Mouse (Mus musculus) intestine, postnatal 0 days (tissue): ENCODE measurements around the gene Zfp84. TPM values are rescaled to one million over a fixed set of nuclear protein-coding genes. Genes with fewer than 3 reads are reported as not detected.
"Not testable (repeated sequence)": the region's sequence is repeated elsewhere in the genome, so short reads cannot be mapped to it uniquely, and the experiment has no call there.

Experiments
- ATAC-seq: fragments of 200-750 bp; cut with Nextera tagmentation; 2 replicates; pipeline ENCODE4 v1.8.0; 2017; ENCODE audit warnings: mild to moderate bottlenecking, moderate TSS enrichment, moderate library complexity
- H3K27ac ChIP-seq: fragments of 300-500 bp; sonication (generic); 2 replicates; pipeline ENCODE4 v1.5.1; 2014; ENCODE audit warnings: mild to moderate bottlenecking, low read depth, low read length, moderate library complexity
- H3K27me3 ChIP-seq: fragments of 300-500 bp; sonication (generic); replicated peaks from 2 replicates; pipeline ENCODE4 v1.6.1; 2014; ENCODE audit warnings: low read length, mixed read lengths; ENCODE audit not compliant: control insufficient read depth, insufficient read depth
- H3K36me3 ChIP-seq: fragments of 300-500 bp; sonication (generic); 2 replicates; pipeline ENCODE4 v1.6.1; 2014; ENCODE audit warnings: mild to moderate bottlenecking, moderate library complexity; ENCODE audit not compliant: control insufficient read depth, insufficient read depth
- H3K4me1 ChIP-seq: fragments of 300-500 bp; sonication (generic); replicated peaks from 2 replicates; pipeline ENCODE4 v1.6.1; 2014; ENCODE audit warnings: antibody characterized with exemption, low read length, mixed read lengths; ENCODE audit not compliant: control insufficient read depth, insufficient read depth
- H3K4me2 ChIP-seq: fragments of 300-500 bp; sonication (generic); replicated peaks from 2 replicates; pipeline ENCODE4 v1.6.1; 2014; ENCODE audit warnings: low read depth, mild to moderate bottlenecking, moderate library complexity
- H3K4me3 ChIP-seq: fragments of 300-500 bp; sonication (generic); 2 replicates; pipeline ENCODE4 v1.5.1; 2014; ENCODE audit warnings: low read depth, low read length
- H3K9ac ChIP-seq: fragments of 300-500 bp; sonication (generic); 2 replicates; pipeline ENCODE4 v1.6.1; 2014; ENCODE audit warnings: mild to moderate bottlenecking, low read depth, low read length
- H3K9me3 ChIP-seq: fragments of 300-500 bp; sonication (generic); 2 replicates; pipeline ENCODE4 v1.6.1; 2016; ENCODE audit warnings: mixed run types; ENCODE audit not compliant: control insufficient read depth
- CTCF ChIP-seq: sonication (generic); IDR thresholded peaks from 2 replicates; pipeline ENCODE4 v1.5.1; 2016; ENCODE audit warnings: low read depth, mild to moderate bottlenecking, control low read depth, antibody characterized with exemption, moderate library complexity
- WGBS: fragments of 180-500 bp; shearing (Covaris S2); extraction: QIAGEN DNeasy Blood & Tissue Kit; methylation state at CpG from one replicate; pipeline ENCODE4 v1.1.7; 2014; 5-methylcytosine and 5-hydroxymethylcytosine counted together
- polyA plus RNA-seq: library from polyadenylated mRNA; unstranded; fragments of >200 nt; fragmentation: Nextera tagmentation; extraction: Ambion mirVana; gene quantifications from 2 replicates; pipeline ENCODE4 v1.2.1, GENCODE M21; 2015

Zfp84 gene
- polyA plus RNA-seq = 4.4 and 4.7 TPM in 2 replicates

GRCm38 (mm10) chr7:29768090-29768900, at the start of gene Zfp84:
TSS of gene Zfp84 (plus strand) at chr7:29768552.
- no peaks in the 10 kb centered on the region for H3K9me3 ChIP-seq

GRCm38 (mm10) chr7:29725461-29726142, 42.8 kb upstream of the Zfp84 start:
- H3K27me3 ChIP-seq, H3K36me3 ChIP-seq, H3K4me3 ChIP-seq, H3K9ac ChIP-seq, H3K4me1 ChIP-seq, H3K9me3 ChIP-seq, H3K4me2 ChIP-seq, H3K27ac ChIP-seq: not testable (repeated sequence)
- peak; percentile 49; the same call in 1 of the 2 replicates for ATAC-seq
- WGBS = 29% methylated on average over 16 of the region's 17 CpGs

More at GRCm38 (mm10) chr7:29768090-29768900, at the start of gene Zfp84:
- WGBS = under 1% methylated on average over 32 of the region's 32 CpGs
- peak; percentile 17; the same call in 1 of the 2 replicates for TF ChIP-seq CTCF
- Histone ChIP-seq H3K4me2 (peak within 1 kb of the TSS; percentile 81), H3K9ac (peak within 1 kb of the TSS; percentile 71), H3K27me3 (no peaks in the 10 kb centered on the region), H3K4me1 (0 out of 2 replicates have a peak, but pooled peaks cover 5% of the 10 kb centered on the region), H3K4me3 (peak within 1 kb of the TSS; percentile 85), H3K27ac (peak within 1 kb of the TSS; percentile 75), H3K36me3 (peaks cover 2% of the 10 kb centered on the region; the same call in 1 of the 2 replicates)
- ATAC-seq = peak; percentile 96

DNA sequence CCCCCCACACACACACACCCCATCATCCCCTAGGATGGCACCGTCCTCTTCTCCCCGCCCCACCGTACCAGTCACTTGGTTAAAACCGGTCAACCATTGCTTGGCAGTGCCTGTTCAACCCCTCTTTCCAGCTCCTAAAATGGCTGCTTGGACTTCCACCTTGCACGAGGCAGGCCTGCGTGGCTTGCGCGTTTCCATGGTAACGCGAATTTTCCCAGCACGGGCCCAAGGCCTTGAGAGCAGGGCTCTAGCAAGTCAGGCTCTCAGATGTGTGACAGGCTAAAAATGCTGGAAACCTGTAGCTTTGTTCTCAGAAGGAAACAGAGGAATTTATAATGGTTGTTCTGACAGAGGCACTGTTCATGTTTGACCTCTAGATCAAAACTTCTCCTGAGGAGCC, 41.5 kb upstream of the Zfp84 start, which contains the start of gene Catsperg2:
TSS of gene Catsperg2 (minus strand) at position 173 of the 400 bp plus-strand sequence.
- not testable (repeated sequence) for H3K4me2 ChIP-seq, H3K27ac ChIP-seq, H3K9ac ChIP-seq, H3K4me3 ChIP-seq, H3K36me3 ChIP-seq, ATAC-seq, H3K27me3 ChIP-seq, H3K9me3 ChIP-seq, H3K4me1 ChIP-seq
- WGBS = 63% methylated on average over 11 of the region's 11 CpGs

DNA sequence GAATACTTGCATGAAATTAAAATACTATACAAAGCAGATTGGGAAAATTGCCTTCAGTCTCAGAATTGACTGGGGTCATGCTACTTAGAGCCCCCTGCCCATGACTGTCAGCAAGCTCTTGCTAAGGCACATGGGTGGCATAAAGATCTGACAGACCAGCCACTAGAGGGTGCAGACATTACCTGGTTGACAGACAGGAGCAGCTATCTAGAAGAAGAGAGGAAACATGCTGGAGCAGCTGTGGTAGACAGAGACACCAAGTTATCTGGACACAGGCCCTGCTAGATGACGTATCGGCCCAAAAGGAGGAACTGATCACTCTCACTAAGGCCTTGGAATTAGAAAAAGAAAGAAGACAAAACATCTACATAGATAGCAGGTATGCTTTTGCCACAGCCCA, 40.3 kb upstream of the Zfp84 start:
- Histone ChIP-seq H3K36me3 (no peaks in the 10 kb centered on the region), H3K4me3 (no peak overlapping the region), H3K9me3 (peaks cover 4% of the 10 kb centered on the region; the same call in 1 of the 2 replicates), H3K4me1 (no peaks in the 10 kb centered on the region), H3K27me3 (no peaks in the 10 kb centered on the region), H3K9ac (no peak overlapping the region), H3K4me2 (no peak overlapping the region), H3K27ac (no peak overlapping the region)
- peak; percentile 32; the same call in 1 of the 2 replicates for TF ChIP-seq CTCF
- ATAC-seq = no peak
- 93% methylated on average over 2 of the region's 2 CpGs for WGBS

DNA sequence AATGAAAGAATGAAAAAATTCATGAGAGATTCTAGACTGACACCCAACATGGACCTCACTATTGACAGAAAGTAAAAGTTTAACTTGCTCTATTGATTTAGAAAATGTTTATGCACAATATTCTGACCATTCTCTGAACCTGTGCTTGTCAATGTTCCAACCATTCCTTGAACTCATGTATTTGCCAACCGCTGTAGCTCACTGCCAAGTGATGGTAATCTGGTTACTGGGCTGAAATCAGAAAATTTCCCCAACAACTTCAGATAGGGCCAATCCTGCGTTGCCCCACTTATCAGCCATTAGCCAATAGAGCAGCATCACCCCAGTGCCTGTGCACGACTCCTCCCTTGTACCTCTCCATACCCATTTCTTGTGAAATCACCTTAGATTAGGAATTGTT, 26.1 kb upstream of the Zfp84 start:
- Histone ChIP-seq H3K27me3 (no peaks in the 10 kb centered on the region), H3K9me3 (no peaks in the 10 kb centered on the region), H3K27ac (no peak overlapping the region), H3K4me3 (no peak overlapping the region), H3K4me1 (no peaks in the 10 kb centered on the region), H3K9ac (no peak overlapping the region), H3K4me2 (no peak overlapping the region), H3K36me3 (no peaks in the 10 kb centered on the region)
- no peak for ATAC-seq
- no peak for TF ChIP-seq CTCF
- WGBS = 58% methylated on average over 3 of the region's 3 CpGs

GRCm38 (mm10) chr7:29760476-29760875, 7.9 kb upstream of the Zfp84 start:
- Histone ChIP-seq H3K9me3 (no peaks in the 10 kb centered on the region), H3K36me3 (no peaks in the 10 kb centered on the region), H3K4me1 (no peaks in the 10 kb centered on the region), H3K27ac (no peak overlapping the region), H3K9ac (no peak overlapping the region), H3K27me3 (no peaks in the 10 kb centered on the region), H3K4me3 (no peak overlapping the region), H3K4me2 (no peak overlapping the region)
- WGBS = 78% methylated on average over 5 of the region's 5 CpGs
- no peak for TF ChIP-seq CTCF
- ATAC-seq = no peak
